In genomic region chr7:90443101-90444091, GRCm38 (mm10) we compare ENCODE assay signal across 8 mouse cellular contexts. TPM values are rescaled to one million over a fixed set of nuclear protein-coding genes. Genes with fewer than 3 reads are reported as not detected.
DNase-seq lines count a peak whose midpoint lies in the region; ATAC-seq and TF ChIP-seq lines count a peak whose summit lies in the region.

No protein-coding gene starts in this region.

- H3K27ac ChIP-seq in hindbrain, embryonic 13.5 days, result peak overlapping the region; percentile 98
- H3K27ac ChIP-seq in left cerebral cortex, adult 2 months, result peak overlapping the region; percentile 96
- H3K27ac ChIP-seq in macrophage, result peak overlapping the region; percentile 33

- intact Hi-C loops in left cerebral cortex, adult 2 months (cut with DNase I), result loop anchor here (1.0 to 2.0 kb wide), 2 partner anchors 13 to 33 kb away; partner anchors contain the start of genes Dlg2, Tmem126a and Tmem126b

- POLR2A ChIA-PET in Patski (lab: Charles Lee), result interaction anchor here (0.9 to 2.3 kb wide), 6 partner anchors 13 to 237 kb away, joined by 3 to 9 read pairs (median 4); partner anchors contain the start of gene Tmem126a

- no peaks in the 10 kb centered on the region for H3K27me3 ChIP-seq in Patski
- no peaks in the 10 kb centered on the region for H3K27me3 ChIP-seq in hindbrain, embryonic 13.5 days

- WGBS in hindbrain, embryonic 13.5 days, result under 1% methylated on average over 95 of the region's 123 CpGs
- WGBS in macrophage (ENCODE audit: missing documents), result under 1% methylated on average over 114 of the region's 123 CpGs

- peaks cover 49% of the 10 kb centered on the region for H3K79me2 ChIP-seq in macrophage (ENCODE audit: inconsistent target)

- peaks cover 3% of the 10 kb centered on the region; the same call in 1 of the 2 replicates for H3K36me3 ChIP-seq in hindbrain, embryonic 13.5 days
- peaks cover 17% of the 10 kb centered on the region; the same call in 1 of the 2 replicates for H3K36me3 ChIP-seq in macrophage (ENCODE audit: inconsistent target)

- no peaks in the 10 kb centered on the region for H3K9me3 ChIP-seq in hindbrain, embryonic 13.5 days

- peak overlapping the region; percentile 97 for H3K9ac ChIP-seq in hindbrain, embryonic 13.5 days

- peak; percentile 10 for ATAC-seq in Patski
- ATAC-seq in hindbrain, embryonic 13.5 days (ENCODE audit: low FRiP score), result peak; percentile 76

- peak overlapping the region; percentile 98 for H3K4me3 ChIP-seq in hindbrain, embryonic 13.5 days
- peak overlapping the region; percentile 75 for H3K4me3 ChIP-seq in left cerebral cortex, adult 2 months
- peak overlapping the region; percentile 68 for H3K4me3 ChIP-seq in macrophage (ENCODE audit: inconsistent target)

- DNase-seq in Patski (ENCODE audit: low read depth, low spot score), result no peak
- peak; percentile 84 for DNase-seq in cerebellum, adult 9-11 months
- DNase-seq in frontal cortex, postnatal 14 days (ENCODE audit: low spot score in 2 of 2), result peak; percentile 52 to 62
- DNase-seq in left cerebral cortex, adult 2 months (ENCODE audit: extremely low spot score in 1 of 2, low spot score in 2 of 2), result peak; percentile 73 to 78
- DNase-seq in retina, postnatal 1 day, result peak; percentile 81
- peak; percentile 81 for DNase-seq in thymus, postnatal 4 days

- TF ChIP-seq CTCF in Patski (IDR thresholded peaks at IDR 0.05), result no peak
- TF ChIP-seq CTCF in left cerebral cortex, adult 2 months (IDR thresholded peaks at IDR 0.05), result peak; percentile 60

- H3K4me2 ChIP-seq in hindbrain, embryonic 13.5 days, result peak overlapping the region; percentile 98

- CTCF ChIA-PET in Patski (lab: Charles Lee), result no interaction called here

- in situ Hi-C loops in Patski (cut with MboI; ENCODE audit: low pct_unique_long_range_greater_than_20kb), result loop anchor here (25.0 kb wide), 1 partner anchor 456 kb away; the partner anchor contains the start of gene Eed

- peaks cover 9% of the 10 kb centered on the region for H3K4me1 ChIP-seq in hindbrain, embryonic 13.5 days (replicated peaks)

RNA-seq across cellular contexts. Expression of gene Crebzf, which starts 0.9 kb away (rescaled TPM):
- polyA plus RNA-seq in Patski (2021), result 79.7 TPM
- 33.8 and 38.9 TPM in 2 replicates for polyA plus RNA-seq in hindbrain, embryonic 13.5 days (2015; fragmentation: Nextera tagmentation; extraction: Ambion mirVana)
- total RNA-seq in left cerebral cortex, adult 2 months (2021), result 100 to 1,000 TPM in 1 of 2 experiments, 10 to 100 TPM in 1; 98.8 to 105 TPM
- 100 to 1,000 TPM in 25 of 26 experiments, 10 to 100 TPM in 1; 96.9 to 295 (median 175) TPM for total RNA-seq in macrophage (2018; cell fraction: chromatin; rRNA removed)
- 10 to 100 TPM; 10.2 to 26.8 (median 18.0) TPM for total RNA-seq in macrophage (2018; cell fraction: cytosol; rRNA removed)
- total RNA-seq in macrophage (2018; cell fraction: nucleus; rRNA removed), result 100 to 1,000 TPM in 15 of 26 experiments, 10 to 100 TPM in 11; 60.9 to 197 (median 105) TPM
- 19.9 to 39.0 TPM (median 38.2 TPM) in 3 replicates for polyA plus RNA-seq in macrophage (2018)

RNA-seq across cellular contexts. Expression of gene Tmem126a, which starts 13.6 kb away (rescaled TPM):
- polyA plus RNA-seq in Patski (2021) (82.5 TPM), macrophage (2018) (51.6 to 90.6 TPM (median 59.9 TPM) in 3 replicates)
- polyA plus RNA-seq in hindbrain, embryonic 13.5 days (2015; fragmentation: Nextera tagmentation; extraction: Ambion mirVana), result 134 and 140 TPM in 2 replicates
- 10 to 100 TPM; 38.1 to 40.0 TPM for total RNA-seq in left cerebral cortex, adult 2 months (2021)
- 10 to 100 TPM in 9 of 26 experiments, 1 to 10 TPM in 15, not detected in 2; 1.1 to 32.0 (median 8.8) TPM for total RNA-seq in macrophage (2018; cell fraction: chromatin; rRNA removed)
- total RNA-seq in macrophage (2018; cell fraction: cytosol; rRNA removed), result 10 to 100 TPM; 36.1 to 94.0 (median 60.1) TPM
- total RNA-seq in macrophage (2018; cell fraction: nucleus; rRNA removed), result 10 to 100 TPM in 18 of 26 experiments, 1 to 10 TPM in 8; 3.0 to 37.0 (median 12.6) TPM

RNA-seq across cellular contexts. Expression of gene Ccdc89, which starts 17.0 kb away (rescaled TPM):
- polyA plus RNA-seq in Patski (2021) (0.65 TPM), macrophage (2018) (0.20 to 0.35 TPM in 2 of 3 replicates, not detected in the other)
- 2.0 and 2.2 TPM in 2 replicates for polyA plus RNA-seq in hindbrain, embryonic 13.5 days (2015; fragmentation: Nextera tagmentation; extraction: Ambion mirVana)
- total RNA-seq in left cerebral cortex, adult 2 months (2021), result under 1 TPM; 0.91 to 0.96 TPM
- total RNA-seq in macrophage (2018; cell fraction: chromatin; rRNA removed), result under 1 TPM in 4 of 26 experiments, not detected in 22; 0.25 to 0.92 (median 0.46) TPM
- under 1 TPM in 24 of 26 experiments, not detected in 2; 0.05 to 0.36 (median 0.18) TPM for total RNA-seq in macrophage (2018; cell fraction: cytosol; rRNA removed)
- under 1 TPM in 4 of 26 experiments, not detected in 22; 0.22 to 0.61 (median 0.36) TPM for total RNA-seq in macrophage (2018; cell fraction: nucleus; rRNA removed)

RNA-seq across cellular contexts. Expression of gene Tmem126b, which starts 32.4 kb away (rescaled TPM):
- polyA plus RNA-seq in Patski (2021), result 12.9 TPM
- 45.7 TPM in 2 replicates for polyA plus RNA-seq in hindbrain, embryonic 13.5 days (2015; fragmentation: Nextera tagmentation; extraction: Ambion mirVana)
- 10 to 100 TPM; 24.8 to 26.4 TPM for total RNA-seq in left cerebral cortex, adult 2 months (2021)
- 10 to 100 TPM in 13 of 26 experiments, 1 to 10 TPM in 13; 1.7 to 51.6 (median 10.3) TPM for total RNA-seq in macrophage (2018; cell fraction: chromatin; rRNA removed)
- total RNA-seq in macrophage (2018; cell fraction: cytosol; rRNA removed), result 10 to 100 TPM in 25 of 26 experiments, 1 to 10 TPM in 1; 9.5 to 38.5 (median 30.1) TPM
- 10 to 100 TPM in 13 of 26 experiments, 1 to 10 TPM in 13; 4.0 to 55.6 (median 9.8) TPM for total RNA-seq in macrophage (2018; cell fraction: nucleus; rRNA removed)
- polyA plus RNA-seq in macrophage (2018), result 33.9 to 61.1 TPM (median 48.0 TPM) in 3 replicates

RNA-seq across cellular contexts. Expression of gene Dlg2, which starts 33.1 kb away (rescaled TPM):
- polyA plus RNA-seq in Patski (2021) (1.5 TPM), macrophage (2018) (0.13 to 0.41 TPM (median 0.18 TPM) in 3 replicates)
- 18.6 and 19.4 TPM in 2 replicates for polyA plus RNA-seq in hindbrain, embryonic 13.5 days (2015; fragmentation: Nextera tagmentation; extraction: Ambion mirVana)
- 100 to 1,000 TPM; 295 to 301 TPM for total RNA-seq in left cerebral cortex, adult 2 months (2021)
- total RNA-seq in macrophage (2018; cell fraction: chromatin; rRNA removed), result 1 to 10 TPM in 8 of 26 experiments, under 1 TPM in 11, not detected in 7; 0.21 to 2.3 (median 0.86) TPM
- total RNA-seq in macrophage (2018; cell fraction: cytosol; rRNA removed), result under 1 TPM in 20 of 26 experiments, not detected in 6; 0.03 to 0.35 (median 0.10) TPM
- 1 to 10 TPM in 4 of 26 experiments, under 1 TPM in 14, not detected in 8; 0.20 to 1.5 (median 0.52) TPM for total RNA-seq in macrophage (2018; cell fraction: nucleus; rRNA removed)

Comparison
In these comparisons a context has a peak if more than half of its experiments do, and no peak if none do; other contexts are left out.
1. H3K27ac ChIP-seq: peak in every context shown above with its lines; median percentile 98 in hindbrain, embryonic 13.5 days; 96 in left cerebral cortex, adult 2 months; 33 in macrophage.